Mouse (Mus musculus) liver, embryonic 16.5 days (tissue): ENCODE results near the gene Arpc4. TPM values are rescaled to one million over a fixed set of nuclear protein-coding genes. Genes with fewer than 3 reads are reported as not detected.

Experiments used
- ATAC-seq: fragments of 200-750 bp; cut with Nextera tagmentation; 2 replicates; pipeline ENCODE4 v1.8.0; 2017; ENCODE audit warnings: low read depth, mild to moderate bottlenecking, moderate number of reproducible peaks, moderate library complexity
- H3K27ac ChIP-seq: fragments of 300-500 bp; sonication (generic); 2 replicates; pipeline ENCODE4 v1.5.1; 2014; ENCODE audit warnings: mild to moderate bottlenecking, low read length
- H3K27me3 ChIP-seq: fragments of 300-500 bp; sonication (generic); 2 replicates; pipeline ENCODE4 v1.6.1; 2014; ENCODE audit warnings: low read depth, low read length, mixed read lengths; ENCODE audit not compliant: control insufficient read depth, insufficient read depth
- H3K36me3 ChIP-seq: fragments of 300-500 bp; sonication (generic); 2 replicates; pipeline ENCODE4 v1.6.1; 2014; ENCODE audit warnings: mild to moderate bottlenecking; ENCODE audit not compliant: control insufficient read depth, insufficient read depth
- H3K4me1 ChIP-seq: fragments of 300-500 bp; sonication (generic); 2 replicates; pipeline ENCODE4 v1.6.1; 2014; ENCODE audit warnings: low read depth, low read length, mixed read lengths; ENCODE audit not compliant: control insufficient read depth
- H3K4me2 ChIP-seq: fragments of 300-500 bp; sonication (generic); 2 replicates; pipeline ENCODE4 v1.6.1; 2014; ENCODE audit warnings: low read depth, low read length, mixed read lengths
- H3K4me3 ChIP-seq: fragments of 300-500 bp; sonication (generic); 2 replicates; pipeline ENCODE4 v1.5.1; 2014; ENCODE audit warnings: low read depth, mild to moderate bottlenecking, low read length
- H3K9ac ChIP-seq: fragments of 300-500 bp; sonication (generic); 2 replicates; pipeline ENCODE4 v1.6.1; 2014; ENCODE audit warnings: low read depth, low read length
- H3K9me3 ChIP-seq: fragments of 300-500 bp; sonication (generic); replicated peaks from 2 replicates; pipeline ENCODE4 v1.6.1; 2016; ENCODE audit warnings: low read length; ENCODE audit not compliant: control insufficient read depth
- WGBS: fragments of 180-500 bp; shearing (Covaris S2); extraction: QIAGEN DNeasy Blood & Tissue Kit; methylation state at CpG from one replicate; pipeline ENCODE4 v1.1.7; 2014; ENCODE audit not compliant: insufficient replicate concordance; 5-methylcytosine and 5-hydroxymethylcytosine counted together
- polyA plus RNA-seq: library from polyadenylated mRNA; unstranded; fragments of >200 nt; fragmentation: Nextera tagmentation; extraction: Ambion mirVana; gene quantifications from 2 replicates; pipeline ENCODE4 v1.2.1, GENCODE M21; 2015

The Arpc4 gene
- polyA plus RNA-seq, 1 experiment from 2014 or later = 179 TPM

GRCm38 (mm10) chr6:113405483-113405882, 27.6 kb downstream of the Arpc4 start:
- Histone ChIP-seq H3K4me2 (no peak overlapping the region), H3K9me3 (no peaks in the 10 kb centered on the region), H3K27ac (no peak overlapping the region), H3K9ac (no peak overlapping the region), H3K27me3 (no peaks in the 10 kb centered on the region), H3K4me1 (no peaks in the 10 kb centered on the region), H3K4me3 (no peak overlapping the region), H3K36me3 (no peaks in the 10 kb centered on the region)
- 67% methylated on average over 6 of the region's 6 CpGs for WGBS
- ATAC-seq = no peak

GRCm38 (mm10) chr6:113406683-113407082, 28.8 kb downstream of the Arpc4 start:
- H3K36me3 ChIP-seq = no peaks in the 10 kb centered on the region
- no peak overlapping the region for H3K9ac ChIP-seq
- no peaks in the 10 kb centered on the region for H3K27me3 ChIP-seq
- no peaks in the 10 kb centered on the region for H3K9me3 ChIP-seq
- no peak overlapping the region for H3K27ac ChIP-seq
- 73% methylated on average over 9 of the region's 9 CpGs for WGBS
- ATAC-seq = no peak
- H3K4me1 ChIP-seq = no peaks in the 10 kb centered on the region
- no peak overlapping the region for H3K4me2 ChIP-seq
- no peak overlapping the region for H3K4me3 ChIP-seq

GRCm38 (mm10) chr6:113410001-113410400, 32.1 kb downstream of the Arpc4 start:
- H3K27me3 ChIP-seq = no peaks in the 10 kb centered on the region
- H3K4me3 ChIP-seq = no peak overlapping the region
- H3K9me3 ChIP-seq = no peaks in the 10 kb centered on the region
- no peak for ATAC-seq
- no peak overlapping the region for H3K4me2 ChIP-seq
- H3K36me3 ChIP-seq = no peaks in the 10 kb centered on the region
- no peak overlapping the region for H3K27ac ChIP-seq
- WGBS = 55% methylated on average over 1 of the region's 1 CpGs
- no peak overlapping the region for H3K9ac ChIP-seq
- no peaks in the 10 kb centered on the region for H3K4me1 ChIP-seq

- Histone ChIP-seq H3K4me3 (no peak overlapping the region), H3K36me3 (no peaks in the 10 kb centered on the region), H3K4me2 (no peak overlapping the region), H3K4me1 (peaks cover 16% of the 10 kb centered on the region), H3K9ac (no peak overlapping the region), H3K27me3 (no peaks in the 10 kb centered on the region), H3K9me3 (no peaks in the 10 kb centered on the region), H3K27ac (no peak overlapping the region)
- ATAC-seq = no peak
- WGBS = 69% methylated on average over 5 of the region's 5 CpGs
Measured at GRCm38 (mm10) chr6:113416416-113416815, 38.5 kb downstream of the Arpc4 start.

GRCm38 (mm10) chr6:113418441-113419198, 40.7 kb downstream of the Arpc4 start:
- peak overlapping the region; percentile 94 for H3K4me2 ChIP-seq
- H3K27ac ChIP-seq = peak overlapping the region; percentile 46
- H3K4me1 ChIP-seq = peaks cover 16% of the 10 kb centered on the region
- 9% methylated on average over 16 of the region's 16 CpGs for WGBS
- peak overlapping the region; percentile 77 for H3K4me3 ChIP-seq
- no peaks in the 10 kb centered on the region for H3K9me3 ChIP-seq
- peak; percentile 33 for ATAC-seq
- H3K9ac ChIP-seq = peak overlapping the region; percentile 83
- no peaks in the 10 kb centered on the region for H3K36me3 ChIP-seq
- H3K27me3 ChIP-seq = no peaks in the 10 kb centered on the region

- Histone ChIP-seq H3K27me3 (no peaks in the 10 kb centered on the region), H3K4me2 (peak within 1 kb of the TSS; percentile 94), H3K27ac (peak within 1 kb of the TSS; percentile 46), H3K9me3 (no peaks in the 10 kb centered on the region), H3K4me3 (peak within 1 kb of the TSS; percentile 77), H3K9ac (peak within 1 kb of the TSS; percentile 83), H3K4me1 (peaks cover 16% of the 10 kb centered on the region), H3K36me3 (no peaks in the 10 kb centered on the region)
- WGBS = under 1% methylated on average over 25 of the region's 25 CpGs
- peak; percentile 99 for ATAC-seq
Measured at GRCm38 (mm10) chr6:113419199-113419587, 41.3 kb downstream of the Arpc4 start, which contains the start of gene Rpusd3. Rpusd3 (minus strand) TSS chr6:113419340.

- Histone ChIP-seq H3K36me3 (no peaks in the 10 kb centered on the region), H3K27ac (no peak overlapping the region), H3K4me3 (no peak overlapping the region), H3K4me1 (peaks cover 12% of the 10 kb centered on the region), H3K27me3 (no peaks in the 10 kb centered on the region), H3K9ac (no peak overlapping the region), H3K9me3 (no peaks in the 10 kb centered on the region), H3K4me2 (no peak overlapping the region)
- WGBS = 30% methylated on average over 4 of the region's 4 CpGs
- no peak for ATAC-seq
Measured at GRCm38 (mm10) chr6:113423000-113423399, 45.1 kb downstream of the Arpc4 start.

- ATAC-seq = no peak
- Histone ChIP-seq H3K9me3 (no peaks in the 10 kb centered on the region), H3K36me3 (no peaks in the 10 kb centered on the region), H3K27ac (no peak overlapping the region), H3K4me2 (no peak overlapping the region), H3K4me3 (no peak overlapping the region), H3K9ac (no peak overlapping the region), H3K27me3 (no peaks in the 10 kb centered on the region), H3K4me1 (peaks cover 5% of the 10 kb centered on the region)
- 59% methylated on average over 7 of the region's 7 CpGs for WGBS
Measured at GRCm38 (mm10) chr6:113424187-113424586, 46.3 kb downstream of the Arpc4 start.

GRCm38 (mm10) chr6:113426696-113427095, 48.8 kb downstream of the Arpc4 start:
- no peak for ATAC-seq
- H3K4me1 ChIP-seq = no peaks in the 10 kb centered on the region
- no peak overlapping the region for H3K4me3 ChIP-seq
- no peaks in the 10 kb centered on the region for H3K27me3 ChIP-seq
- no peak overlapping the region for H3K27ac ChIP-seq
- no peak overlapping the region for H3K4me2 ChIP-seq
- no peaks in the 10 kb centered on the region for H3K9me3 ChIP-seq
- WGBS = 70% methylated on average over 4 of the region's 4 CpGs
- H3K9ac ChIP-seq = no peak overlapping the region
- no peaks in the 10 kb centered on the region for H3K36me3 ChIP-seq
